Mouse (Mus musculus): ENCODE measurements around the gene Ankfn1.

The Ankfn1 gene

GRCm38 (mm10) chr11:89579111-89579510 is 198.3 kb downstream of the Ankfn1 start:
- no peak for DNase-seq (ENCODE audit: low spot score in 2 of 2)

GRCm38 (mm10) chr11:89574269-89574838 is 203.1 kb downstream of the Ankfn1 start:
- DNase-seq (ENCODE audit: low spot score in 2 of 2), result no peak

- DNase-seq (ENCODE audit: low spot score in 2 of 2), result no peak
Measured at GRCm38 (mm10) chr11:89569391-89570145, 207.9 kb downstream of the Ankfn1 start.

- DNase-seq (ENCODE audit: low spot score in 2 of 2), result no peak
Measured at GRCm38 (mm10) chr11:89568246-89568645, 209.2 kb downstream of the Ankfn1 start.

GRCm38 (mm10) chr11:89551441-89551840 is 226.0 kb downstream of the Ankfn1 start:
- no peak for DNase-seq (ENCODE audit: low spot score in 2 of 2)

GRCm38 (mm10) chr11:89550921-89551320 is 226.5 kb downstream of the Ankfn1 start:
- DNase-seq (ENCODE audit: low spot score in 2 of 2), result no peak

GRCm38 (mm10) chr11:89548786-89549185 is 228.7 kb downstream of the Ankfn1 start:
- DNase-seq (ENCODE audit: low spot score in 2 of 2), result no peak

GRCm38 (mm10) chr11:89546164-89546563 is 231.3 kb downstream of the Ankfn1 start:
- peak; percentile 11 to 32 for DNase-seq (ENCODE audit: low spot score in 2 of 2)

GRCm38 (mm10) chr11:89544856-89545817 is 232.3 kb downstream of the Ankfn1 start:
- no peak for DNase-seq (ENCODE audit: low spot score in 2 of 2)

GRCm38 (mm10) chr11:89538376-89538775 is 239.1 kb downstream of the Ankfn1 start:
- peak in 1 of 2 experiments; percentile 23 for DNase-seq (ENCODE audit: low spot score in 2 of 2)

GRCm38 (mm10) chr11:89527800-89528430 is 249.5 kb downstream of the Ankfn1 start:
- DNase-seq (ENCODE audit: low spot score in 2 of 2), result no peak

- no peak for DNase-seq (ENCODE audit: low spot score in 2 of 2)
Measured at GRCm38 (mm10) chr11:89515501-89515901, 262.0 kb downstream of the Ankfn1 start.

- no peak for DNase-seq (ENCODE audit: low spot score in 2 of 2)
Measured at GRCm38 (mm10) chr11:89508675-89509324, 268.7 kb downstream of the Ankfn1 start.

GRCm38 (mm10) chr11:89506595-89507245 is 270.7 kb downstream of the Ankfn1 start:
- DNase-seq (ENCODE audit: low spot score in 2 of 2), result no peak

- no peak for DNase-seq (ENCODE audit: low spot score in 2 of 2)
Measured at GRCm38 (mm10) chr11:89505046-89505445, 272.4 kb downstream of the Ankfn1 start.

- no peak for DNase-seq (ENCODE audit: low spot score in 2 of 2)
Measured at GRCm38 (mm10) chr11:89501796-89502195, 275.7 kb downstream of the Ankfn1 start.

- DNase-seq (ENCODE audit: low spot score in 2 of 2), result no peak
Measured at GRCm38 (mm10) chr11:89500961-89501360, 276.5 kb downstream of the Ankfn1 start.

GRCm38 (mm10) chr11:89481084-89481483 is 296.4 kb downstream of the Ankfn1 start:
- DNase-seq (ENCODE audit: low spot score in 2 of 2), result no peak

- no peak for DNase-seq (ENCODE audit: low spot score in 2 of 2)
Measured at GRCm38 (mm10) chr11:89476927-89477326, 300.5 kb downstream of the Ankfn1 start.

GRCm38 (mm10) chr11:89476047-89476446 is 301.4 kb downstream of the Ankfn1 start:
- DNase-seq (ENCODE audit: low spot score in 2 of 2), result no peak

- no peak for DNase-seq (ENCODE audit: low spot score in 2 of 2)
Measured at GRCm38 (mm10) chr11:89472871-89473270, 304.6 kb downstream of the Ankfn1 start.
